Mouse (Mus musculus) thymus, adult 2 months (tissue): ENCODE data around the gene Ccdc38. TPM values are rescaled to one million over a fixed set of nuclear protein-coding genes. Genes with fewer than 3 reads are reported as not detected.
"Not testable (repeated sequence)": the region's sequence is repeated elsewhere in the genome, so short reads cannot be mapped to it uniquely, and the experiment has no call there.

Source experiments
- DNase-seq: peaks from one replicate; pipeline ENCODE4 v3.0.0; 2021
- H3K27ac ChIP-seq: fragments of 200-500 bp; 2 replicates; pipeline ENCODE4 v1.5.1; 2012; ENCODE audit warnings: low read length, control low read depth; ENCODE audit not compliant: control insufficient read depth, insufficient read depth
- H3K27me3 ChIP-seq: fragments of 200-500 bp; 2 replicates; pipeline ENCODE4 v1.6.1; 2012; ENCODE audit warnings: mild to moderate bottlenecking, low read length, moderate library complexity, mixed read lengths; ENCODE audit not compliant: control insufficient read depth, insufficient read depth
- H3K36me3 ChIP-seq: fragments of 200-500 bp; 2 replicates; pipeline ENCODE4 v1.6.1; 2012; ENCODE audit warnings: mild to moderate bottlenecking, low read length, moderate library complexity; ENCODE audit not compliant: control insufficient read depth, insufficient read depth
- H3K4me1 ChIP-seq: fragments of 200-500 bp; replicated peaks from 2 replicates; pipeline ENCODE4 v1.6.1; 2012; ENCODE audit warnings: low read length; ENCODE audit not compliant: control insufficient read depth, insufficient read depth
- H3K4me3 ChIP-seq: fragments of 200-500 bp; 2 replicates; pipeline ENCODE4 v1.5.1; 2012; ENCODE audit warnings: mild to moderate bottlenecking, low read length, control low read depth, moderate library complexity; ENCODE audit not compliant: control insufficient read depth, insufficient read depth
- CTCF ChIP-seq: fragments of 200-500 bp; IDR thresholded peaks from 2 replicates; pipeline ENCODE4 v1.5.1; 2012; ENCODE audit warnings: mild to moderate bottlenecking, control low read depth, low read length, moderate library complexity, borderline replicate concordance; ENCODE audit not compliant: control insufficient read depth, poor library complexity, insufficient read depth; ENCODE audit errors: extremely low read depth
- POLR2A ChIP-seq: fragments of 200-500 bp; IDR thresholded peaks from 2 replicates; pipeline ENCODE4 v1.6.1; 2012; ENCODE audit warnings: mild to moderate bottlenecking, low read length, control low read depth, moderate library complexity; ENCODE audit not compliant: control insufficient read depth, poor library complexity, insufficient read depth; ENCODE audit errors: extremely low read depth
- WGBS: fragments of 180-500 bp; shearing (Covaris S2); methylation state at CpG from one replicate; pipeline ENCODE4 v1.1.7; 2018; 5-methylcytosine and 5-hydroxymethylcytosine counted together
- polyA plus RNA-seq: library from polyadenylated mRNA; depleted of rRNA; stranded (reverse); fragments of >200 nt; gene quantifications from 2 replicates; pipeline ENCODE4 v1.2.3, GENCODE M21; 2012

Gene Ccdc38
- polyA plus RNA-seq, 1 experiment, result 0.03 TPM

DNA sequence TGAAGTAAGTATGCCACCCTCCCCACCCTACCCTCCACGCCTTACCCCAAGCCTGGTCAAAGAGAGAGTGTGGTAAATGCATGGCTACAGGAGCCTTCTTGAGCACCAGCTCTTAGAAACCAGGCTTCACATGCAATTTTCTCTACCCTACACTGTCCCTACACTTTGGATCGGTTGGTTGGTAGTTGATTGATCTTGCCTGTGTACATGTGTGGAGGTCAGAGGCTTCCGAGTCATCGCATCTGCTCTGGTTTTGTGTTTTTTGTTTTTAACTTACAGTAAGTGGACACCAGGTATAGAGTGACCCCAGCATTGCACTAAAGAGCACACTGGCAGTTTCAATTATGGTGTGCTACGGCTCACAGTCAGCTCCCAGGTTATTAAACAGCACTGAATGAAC, 3.7 kb downstream of the Ccdc38 start:
- WGBS, result 94% methylated on average over 5 of the region's 5 CpGs
- peaks cover 17% of the 10 kb centered on the region for H3K4me1 ChIP-seq
- no peak for TF ChIP-seq POLR2A
- TF ChIP-seq CTCF, result no peak
- no peaks in the 10 kb centered on the region for H3K36me3 ChIP-seq
- H3K4me3 ChIP-seq, result no peak overlapping the region
- H3K27ac ChIP-seq, result no peak overlapping the region
- DNase-seq, result no peak
- H3K27me3 ChIP-seq, result no peaks in the 10 kb centered on the region

DNA sequence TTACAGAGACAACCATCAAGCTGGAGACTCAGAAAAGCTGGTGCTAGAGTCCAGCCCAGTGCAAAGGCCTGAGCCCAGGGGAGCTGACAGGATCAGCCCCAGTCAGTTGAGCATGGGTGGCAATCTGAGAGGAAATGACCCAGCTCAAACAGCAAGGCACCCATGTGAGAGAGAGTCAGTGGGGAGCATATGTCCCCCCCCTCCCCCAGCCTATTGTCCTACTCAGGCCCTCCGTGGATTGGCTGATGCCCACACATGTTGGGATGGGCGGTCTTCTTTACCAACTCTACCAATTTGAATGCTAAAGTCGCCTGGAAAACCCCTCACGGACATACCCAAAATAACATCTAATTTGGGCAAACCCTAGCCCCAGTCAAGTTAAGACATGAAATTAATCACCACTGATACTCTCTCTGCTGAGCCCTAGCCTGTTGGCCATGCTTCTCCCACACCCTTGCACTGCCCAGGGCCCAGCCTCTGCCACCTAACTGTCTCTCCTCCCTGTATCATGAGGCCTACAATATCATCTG, 7.4 kb downstream of the Ccdc38 start:
- no peak for TF ChIP-seq POLR2A
- TF ChIP-seq CTCF, result no peak
- no peak overlapping the region for H3K27ac ChIP-seq
- DNase-seq, result no peak
- H3K27me3 ChIP-seq, result no peaks in the 10 kb centered on the region
- no peak overlapping the region for H3K4me3 ChIP-seq
- no peaks in the 10 kb centered on the region for H3K4me1 ChIP-seq
- no peaks in the 10 kb centered on the region for H3K36me3 ChIP-seq
- WGBS, result 91% methylated on average over 4 of the region's 4 CpGs

DNA sequence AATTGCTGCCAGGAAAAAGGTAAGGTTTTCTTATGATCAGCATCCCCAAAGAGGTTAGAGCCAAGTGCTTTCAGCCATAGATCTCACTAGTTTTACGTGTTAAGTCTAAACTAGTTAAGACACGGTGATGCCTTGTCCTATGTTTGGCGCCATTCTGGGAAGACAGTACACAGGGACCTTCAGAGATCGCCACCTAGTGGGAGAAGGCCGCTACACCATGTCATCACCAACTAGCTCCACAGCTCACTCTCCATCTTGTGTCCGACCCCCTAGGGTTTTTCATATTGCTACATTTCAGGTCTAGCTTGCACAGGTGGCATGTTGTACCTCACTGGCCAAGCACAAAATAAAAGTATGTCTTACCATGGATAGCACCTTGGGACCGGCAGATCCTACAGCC, 8.6 kb downstream of the Ccdc38 start:
- no peaks in the 10 kb centered on the region for H3K27me3 ChIP-seq
- H3K4me1 ChIP-seq, result no peaks in the 10 kb centered on the region
- DNase-seq, result peak; percentile 81
- H3K36me3 ChIP-seq, result no peaks in the 10 kb centered on the region
- no peak overlapping the region for H3K4me3 ChIP-seq
- H3K27ac ChIP-seq, result no peak overlapping the region
- no peak for TF ChIP-seq POLR2A
- peak; percentile 66; the same call in 1 of the 2 replicates for TF ChIP-seq CTCF
- WGBS, result 15% methylated on average over 7 of the region's 7 CpGs

DNA sequence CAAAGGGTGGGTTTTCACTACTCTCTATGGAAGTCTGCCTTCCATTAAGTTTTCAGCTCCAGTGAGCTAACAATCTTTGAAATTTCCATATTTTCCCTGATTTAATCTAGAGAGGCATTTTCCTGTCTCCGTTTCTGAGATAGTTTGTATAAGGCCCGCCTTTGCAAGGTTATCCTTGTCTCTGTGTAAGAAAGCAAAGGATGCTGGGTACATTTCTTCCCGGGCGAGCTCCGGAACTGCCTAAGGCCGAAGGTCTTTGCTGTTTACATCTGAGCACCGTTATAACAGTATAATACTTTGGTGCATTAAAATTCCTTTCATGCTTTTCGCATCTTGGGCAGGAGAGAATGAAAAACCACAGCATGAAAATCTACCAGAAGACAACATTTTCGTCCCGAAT, 9.4 kb downstream of the Ccdc38 start:
- WGBS, result 97% methylated on average over 10 of the region's 10 CpGs
- H3K27me3 ChIP-seq, result no peaks in the 10 kb centered on the region
- TF ChIP-seq CTCF (no peak), POLR2A (no peak)

DNA sequence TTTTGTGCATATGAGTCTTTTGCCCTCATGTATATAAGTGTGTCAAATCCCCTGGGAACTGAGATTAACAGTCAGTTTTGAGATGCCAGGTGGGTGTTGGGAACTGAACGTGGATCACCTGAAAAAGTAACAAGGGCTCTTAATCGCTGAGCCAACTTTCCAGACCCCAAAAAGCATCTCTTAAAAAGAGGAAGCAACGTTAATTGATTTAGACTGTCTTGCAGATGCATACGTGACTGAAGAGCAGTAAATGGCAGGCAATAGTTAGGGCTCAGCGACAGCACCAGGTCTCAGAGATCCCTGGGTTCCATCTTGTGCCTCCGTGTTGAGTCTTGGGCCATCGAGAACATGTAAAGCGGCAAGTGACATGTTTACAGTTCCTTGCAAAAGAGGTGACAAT, 12.2 kb downstream of the Ccdc38 start:
- H3K4me1 ChIP-seq, result no peaks in the 10 kb centered on the region
- no peak for DNase-seq
- no peak overlapping the region for H3K27ac ChIP-seq
- 71% methylated on average over 8 of the region's 8 CpGs for WGBS
- H3K4me3 ChIP-seq, result no peak overlapping the region
- no peaks in the 10 kb centered on the region for H3K36me3 ChIP-seq
- TF ChIP-seq POLR2A (no peak), CTCF (no peak)
- no peaks in the 10 kb centered on the region for H3K27me3 ChIP-seq

More for the DNA sequence above, 9.4 kb downstream of the Ccdc38 start:
- DNase-seq, result no peak
- no peak overlapping the region for H3K4me3 ChIP-seq
- H3K27ac ChIP-seq, result no peak overlapping the region
- H3K36me3 ChIP-seq, result no peaks in the 10 kb centered on the region
- no peaks in the 10 kb centered on the region for H3K4me1 ChIP-seq

DNA sequence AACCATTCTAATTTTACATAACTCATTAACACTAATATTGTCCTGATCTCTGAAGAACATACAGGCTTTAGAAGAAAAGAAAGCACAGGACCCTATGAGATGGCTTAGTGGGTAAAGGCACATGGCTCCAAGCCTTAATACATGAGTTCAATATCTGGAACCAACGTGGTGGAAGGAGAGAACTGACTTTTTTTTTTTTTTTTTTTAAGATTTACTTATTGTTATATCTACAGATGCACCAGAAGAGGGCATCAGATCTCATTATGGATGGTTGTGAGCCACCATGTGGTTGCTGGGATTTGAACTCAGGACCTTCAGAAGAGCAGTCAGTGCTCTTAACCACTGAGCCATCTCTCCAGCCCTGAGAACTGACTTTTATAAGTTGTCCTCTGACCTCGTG, 17.5 kb downstream of the Ccdc38 start:
- H3K27me3 ChIP-seq, H3K36me3 ChIP-seq, H3K4me1 ChIP-seq, H3K27ac ChIP-seq, H3K4me3 ChIP-seq, DNase-seq: not testable (repeated sequence)
- WGBS, result 63% methylated on average over 2 of the region's 2 CpGs

DNA sequence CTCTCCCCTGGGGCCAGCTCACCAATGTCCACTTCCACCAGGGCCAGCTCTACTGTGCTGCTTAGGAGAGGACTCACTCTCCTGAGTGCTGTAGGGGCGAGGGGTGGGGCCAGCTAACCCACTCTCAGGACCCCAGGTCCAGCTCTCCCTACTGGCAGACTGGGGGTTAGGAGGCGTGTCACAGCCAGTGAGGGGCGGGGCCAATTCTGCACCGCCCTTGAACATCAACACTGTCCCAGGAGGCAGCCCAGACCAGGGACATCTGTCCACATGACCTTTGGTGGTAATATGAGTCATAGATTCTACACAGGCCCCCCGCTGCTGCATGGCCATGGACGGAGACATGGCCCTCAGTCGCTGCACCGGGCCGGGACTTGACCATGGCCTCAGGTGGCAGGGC, 19.4 kb downstream of the Ccdc38 start:
- H3K36me3 ChIP-seq, result no peaks in the 10 kb centered on the region
- no peak for DNase-seq
- TF ChIP-seq POLR2A (no peak), CTCF (no peak)
- WGBS, result 95% methylated on average over 9 of the region's 9 CpGs
- no peaks in the 10 kb centered on the region for H3K4me1 ChIP-seq
- H3K27me3 ChIP-seq, result no peaks in the 10 kb centered on the region
- H3K27ac ChIP-seq, result no peak overlapping the region
- no peak overlapping the region for H3K4me3 ChIP-seq
